In genomic region chr7:130174525-130174924, GRCm38 (mm10) we compare ENCODE assay signal across 8 mouse cellular contexts.
DNase-seq lines count a peak whose midpoint lies in the region; ATAC-seq lines count a peak whose summit lies in the region.

No protein-coding gene starts in this region.

- no peaks in the 10 kb centered on the region for H3K27me3 ChIP-seq in kidney, embryonic 15.5 days
- H3K27me3 ChIP-seq in embryonic facial prominence, embryonic 14.5 days (replicated peaks; ENCODE audit: control insufficient read depth, insufficient read depth, low read length) = no peaks in the 10 kb centered on the region
- no peaks in the 10 kb centered on the region for H3K27me3 ChIP-seq in intestine, embryonic 14.5 days (replicated peaks; ENCODE audit: control insufficient read depth, insufficient read depth, low read length)
- H3K27me3 ChIP-seq in neural tube, embryonic 15.5 days (replicated peaks) = no peaks in the 10 kb centered on the region

- no peak overlapping the region for H3K4me3 ChIP-seq in kidney, embryonic 15.5 days (replicated peaks)
- no peak overlapping the region for H3K4me3 ChIP-seq in embryonic facial prominence, embryonic 14.5 days (ENCODE audit: low read depth, low read length)
- H3K4me3 ChIP-seq in intestine, embryonic 14.5 days (ENCODE audit: low read depth, low read length) = no peak overlapping the region
- H3K4me3 ChIP-seq in neural tube, embryonic 15.5 days (replicated peaks) = no peak overlapping the region

- no peaks in the 10 kb centered on the region for H3K9me3 ChIP-seq in kidney, embryonic 15.5 days (replicated peaks)
- H3K9me3 ChIP-seq in embryonic facial prominence, embryonic 14.5 days (ENCODE audit: control insufficient read depth, low read length) = no peaks in the 10 kb centered on the region
- no peaks in the 10 kb centered on the region for H3K9me3 ChIP-seq in intestine, embryonic 14.5 days (ENCODE audit: control insufficient read depth, low read length)
- H3K9me3 ChIP-seq in neural tube, embryonic 15.5 days (replicated peaks) = no peaks in the 10 kb centered on the region

- 38% methylated on average over 7 of the region's 7 CpGs for WGBS in kidney, embryonic 15.5 days
- WGBS in embryonic facial prominence, embryonic 14.5 days = 21% methylated on average over 7 of the region's 7 CpGs
- 45% methylated on average over 7 of the region's 7 CpGs for WGBS in intestine, embryonic 14.5 days
- WGBS in neural tube, embryonic 15.5 days = 79% methylated on average over 7 of the region's 7 CpGs

- H3K4me2 ChIP-seq in kidney, embryonic 15.5 days = no peak overlapping the region
- H3K4me2 ChIP-seq in embryonic facial prominence, embryonic 14.5 days (ENCODE audit: low read depth, low read length) = no peak overlapping the region
- no peak overlapping the region for H3K4me2 ChIP-seq in intestine, embryonic 14.5 days (ENCODE audit: low read length)
- H3K4me2 ChIP-seq in neural tube, embryonic 15.5 days = no peak overlapping the region

- no peak for ATAC-seq in kidney, embryonic 15.5 days (replicated peaks; ENCODE audit: low FRiP score)
- ATAC-seq in embryonic facial prominence, embryonic 14.5 days (ENCODE audit: low read depth) = peak; percentile 76
- no peak for ATAC-seq in intestine, embryonic 14.5 days (replicated peaks; ENCODE audit: low FRiP score, low TSS enrichment, low read depth)
- ATAC-seq in granulocyte monocyte progenitor cell, adult 5-6 weeks (replicated peaks; ENCODE audit: poor library complexity, severe bottlenecking) = no peak
- ATAC-seq in megakaryocyte progenitor cell, adult 5-6 weeks (replicated peaks; ENCODE audit: poor library complexity) = no peak
- no peak for ATAC-seq in neural tube, embryonic 15.5 days (ENCODE audit: low FRiP score)

- H3K4me1 ChIP-seq in kidney, embryonic 15.5 days = peaks cover 23% of the 10 kb centered on the region
- H3K4me1 ChIP-seq in embryonic facial prominence, embryonic 14.5 days (ENCODE audit: control insufficient read depth, insufficient read depth, low read length) = peaks cover 17% of the 10 kb centered on the region
- H3K4me1 ChIP-seq in intestine, embryonic 14.5 days (replicated peaks; ENCODE audit: control insufficient read depth, insufficient read depth, low read length) = peaks cover 22% of the 10 kb centered on the region
- no peaks in the 10 kb centered on the region for H3K4me1 ChIP-seq in neural tube, embryonic 15.5 days

- no peak overlapping the region for H3K9ac ChIP-seq in kidney, embryonic 15.5 days
- 0 out of 2 replicates have a peak overlapping the region, but pooled peaks have one; percentile 19 for H3K9ac ChIP-seq in embryonic facial prominence, embryonic 14.5 days (ENCODE audit: low read depth, low read length)
- H3K9ac ChIP-seq in intestine, embryonic 14.5 days (ENCODE audit: low read length) = no peak overlapping the region
- H3K9ac ChIP-seq in neural tube, embryonic 15.5 days (replicated peaks) = no peak overlapping the region

- peak overlapping the region; percentile 28; the same call in 1 of the 2 replicates for H3K27ac ChIP-seq in kidney, embryonic 15.5 days
- peak overlapping the region; percentile 78 for H3K27ac ChIP-seq in embryonic facial prominence, embryonic 14.5 days (replicated peaks; ENCODE audit: low read depth, low read length)
- H3K27ac ChIP-seq in intestine, embryonic 14.5 days (ENCODE audit: low read depth) = peak overlapping the region; percentile 60
- no peak overlapping the region for H3K27ac ChIP-seq in neural tube, embryonic 15.5 days (replicated peaks)

- DNase-seq in kidney, postnatal 25 days = no peak
- DNase-seq in embryonic facial prominence, embryonic 14.5 days (ENCODE audit: low spot score) = peak; percentile 83
- DNase-seq in intestine, embryonic 14.5 days (ENCODE audit: low spot score) = no peak
- peak; percentile 22 for DNase-seq in ovary, postnatal 14 days (ENCODE audit: low spot score)

- H3K36me3 ChIP-seq in kidney, embryonic 15.5 days = peaks cover 79% of the 10 kb centered on the region
- peaks cover 82% of the 10 kb centered on the region for H3K36me3 ChIP-seq in embryonic facial prominence, embryonic 14.5 days (ENCODE audit: control insufficient read depth, insufficient read depth, low read length)
- peaks cover 83% of the 10 kb centered on the region for H3K36me3 ChIP-seq in intestine, embryonic 14.5 days (ENCODE audit: control insufficient read depth, insufficient read depth, low read length)
- H3K36me3 ChIP-seq in neural tube, embryonic 15.5 days = no peaks in the 10 kb centered on the region

Comparison
In these comparisons a context has a peak if more than half of its experiments do, and no peak if none do; other contexts are left out.
1. DNase-seq: peak in embryonic facial prominence, embryonic 14.5 days (single experiment) and ovary, postnatal 14 days (single experiment); none in kidney, postnatal 25 days (0 of 2) and intestine, embryonic 14.5 days (single experiment).